Mouse (Mus musculus) testis, adult 2 months (tissue): ENCODE measurements around the gene Nat8f4.

ENCODE experiments used
- CTCF ChIP-seq: fragments of 200-500 bp; IDR thresholded peaks from 2 replicates; pipeline ENCODE4 v1.5.1; 2012; ENCODE audit warnings: low read depth, mild to moderate bottlenecking, inconsistent platforms, low read length, moderate library complexity; ENCODE audit not compliant: control insufficient read depth, insufficient read depth, insufficient replicate concordance
- POLR2A ChIP-seq: fragments of 200-500 bp; IDR thresholded peaks from 2 replicates; pipeline ENCODE4 v1.6.1; 2012; ENCODE audit warnings: low read depth, mild to moderate bottlenecking, inconsistent platforms, low read length, moderate library complexity; ENCODE audit not compliant: control insufficient read depth

- TF ChIP-seq CTCF (no peak), POLR2A (no peak)
These were observed 15.7 kb downstream of the Nat8f4 start for GRCm38 (mm10) chr6:85888961-85889360.
